Mouse (Mus musculus) stomach, postnatal 0 days (tissue): ENCODE data around the gene Kbtbd8. TPM values are rescaled to one million over a fixed set of nuclear protein-coding genes. Genes with fewer than 3 reads are reported as not detected.

Source experiments
- ATAC-seq: fragments of 200-750 bp; cut with Nextera tagmentation; 2 replicates; pipeline ENCODE4 v1.8.0; 2017; ENCODE audit not compliant: low FRiP score, low TSS enrichment
- DNase-seq: peaks from one replicate; pipeline ENCODE4 v3.0.0-alpha.2; 2016; ENCODE audit warnings: low spot score
- H3K27ac ChIP-seq: fragments of 300-500 bp; sonication (generic); replicated peaks from 2 replicates; pipeline ENCODE4 v1.5.1; 2014; ENCODE audit warnings: mild to moderate bottlenecking, control low read depth
- H3K27me3 ChIP-seq: fragments of 300-500 bp; sonication (generic); 2 replicates; pipeline ENCODE4 v1.6.1; 2014; ENCODE audit warnings: low read length; ENCODE audit not compliant: control insufficient read depth, insufficient read depth
- H3K36me3 ChIP-seq: fragments of 300-500 bp; sonication (generic); 2 replicates; pipeline ENCODE4 v1.6.1; 2014; ENCODE audit warnings: low read length, mixed read lengths; ENCODE audit not compliant: control insufficient read depth, insufficient read depth
- H3K4me1 ChIP-seq: fragments of 300-500 bp; sonication (generic); replicated peaks from 2 replicates; pipeline ENCODE4 v1.6.1; 2014; ENCODE audit warnings: antibody characterized with exemption; ENCODE audit not compliant: control insufficient read depth, insufficient read depth
- H3K4me2 ChIP-seq: fragments of 300-500 bp; sonication (generic); replicated peaks from 2 replicates; pipeline ENCODE4 v1.6.1; 2014; ENCODE audit warnings: low read depth, mild to moderate bottlenecking, control low read depth, moderate library complexity
- H3K4me3 ChIP-seq: fragments of 300-500 bp; sonication (generic); 2 replicates; pipeline ENCODE4 v1.5.1; 2014; ENCODE audit warnings: low read depth, low read length, control low read depth
- H3K9ac ChIP-seq: fragments of 300-500 bp; sonication (generic); 2 replicates; pipeline ENCODE4 v1.6.1; 2014; ENCODE audit warnings: mild to moderate bottlenecking, low read length, control low read depth, mixed read lengths
- H3K9me3 ChIP-seq: fragments of 300-500 bp; sonication (generic); 2 replicates; pipeline ENCODE4 v1.6.1; 2016; ENCODE audit warnings: low read length; ENCODE audit not compliant: control insufficient read depth
- CTCF ChIP-seq: IDR thresholded peaks from 2 replicates; pipeline ENCODE4 v1.5.1; 2016; ENCODE audit warnings: antibody characterized with exemption, low read depth, mild to moderate bottlenecking, moderate library complexity
- EP300 ChIP-seq: optimal IDR thresholded peaks from 2 replicates; pipeline ENCODE3; 2016; ENCODE audit warnings: antibody characterized with exemption
- WGBS: fragments of 180-500 bp; shearing (Covaris S2); extraction: QIAGEN DNeasy Blood & Tissue Kit; methylation state at CpG from one replicate; pipeline ENCODE4 v1.1.7; 2014; 5-methylcytosine and 5-hydroxymethylcytosine counted together
- polyA plus RNA-seq: library from polyadenylated mRNA; unstranded; fragments of >200 nt; fragmentation: Nextera tagmentation; extraction: Ambion mirVana; gene quantifications from 2 replicates; pipeline ENCODE4 v1.2.1, GENCODE M21; 2015

Gene Kbtbd8
- polyA plus RNA-seq, 1 experiment from 2014 or later: 1.8 TPM

DNA sequence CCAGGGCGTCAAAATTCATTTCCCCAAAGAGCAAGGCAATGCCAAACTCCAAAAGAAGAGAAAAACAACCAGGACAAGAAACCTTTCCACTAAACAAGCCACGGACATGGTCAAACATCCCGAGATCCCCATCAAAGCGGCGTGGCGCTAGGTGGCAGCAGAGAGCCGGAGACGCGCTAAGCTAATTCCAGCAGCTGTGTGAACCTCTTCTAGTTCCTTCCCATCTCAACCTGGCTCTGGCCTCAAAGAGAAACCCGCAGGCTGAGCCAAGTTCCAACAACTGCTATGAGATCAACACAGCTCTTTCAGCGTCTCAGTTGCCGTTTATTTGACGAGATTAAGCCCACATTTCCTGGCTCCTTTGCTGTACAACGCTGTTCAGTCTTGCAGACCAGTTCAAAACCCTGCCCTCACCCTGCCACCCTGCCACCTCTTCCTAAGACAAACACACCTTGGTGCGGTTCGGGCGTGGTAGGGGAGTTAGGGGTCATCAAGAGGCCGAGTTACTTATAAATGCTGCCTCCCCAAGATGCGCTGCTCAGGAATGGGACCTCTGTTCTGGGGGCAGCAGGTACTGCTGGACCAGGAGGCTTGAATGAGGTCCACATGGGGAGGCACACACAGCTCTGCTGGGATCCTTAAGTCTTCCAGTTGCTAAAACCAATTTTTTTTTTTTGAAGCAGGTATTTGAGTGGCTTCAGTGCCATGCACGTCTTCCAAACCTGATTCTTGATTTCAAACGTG, 18.5 kb upstream of the Kbtbd8 start:
- Histone ChIP-seq H3K4me2 (peak overlapping the region; percentile 25), H3K4me1 (no peaks in the 10 kb centered on the region), H3K27ac (no peak overlapping the region), H3K9ac (no peak overlapping the region), H3K9me3 (no peaks in the 10 kb centered on the region), H3K4me3 (no peak overlapping the region), H3K27me3 (no peaks in the 10 kb centered on the region), H3K36me3 (no peaks in the 10 kb centered on the region)
- DNase-seq (peak; percentile 90), ATAC-seq (peak; percentile 71; the same call in 1 of the 2 replicates)
- peak; percentile 97 for TF ChIP-seq CTCF
- TF ChIP-seq EP300: no peak
- 10% methylated on average over 21 of the region's 21 CpGs for WGBS

DNA sequence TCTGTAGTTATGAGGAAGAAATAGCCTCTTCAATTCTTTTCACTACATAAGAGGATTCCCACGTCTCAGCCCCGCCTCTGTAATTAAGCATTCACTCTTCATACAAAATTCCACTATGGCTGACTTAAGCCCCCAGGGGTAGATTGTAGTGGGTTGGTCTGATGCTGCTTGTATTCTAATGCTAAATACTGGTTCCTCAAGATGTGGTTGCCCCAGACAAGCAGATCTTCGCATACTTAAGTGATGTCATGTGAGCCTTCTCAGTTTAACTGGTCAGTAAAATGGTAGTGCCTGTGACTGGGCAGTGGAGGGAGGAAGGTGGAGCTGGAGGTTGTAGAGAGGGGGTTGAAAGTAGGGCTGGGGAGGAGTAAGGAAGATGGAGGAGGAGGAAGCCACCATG, 13.3 kb upstream of the Kbtbd8 start:
- H3K4me1 ChIP-seq: no peaks in the 10 kb centered on the region
- H3K27ac ChIP-seq: no peak overlapping the region
- no peaks in the 10 kb centered on the region for H3K9me3 ChIP-seq
- no peak overlapping the region for H3K4me3 ChIP-seq
- no peak overlapping the region for H3K9ac ChIP-seq
- WGBS: 61% methylated on average over 3 of the region's 3 CpGs
- no peak overlapping the region for H3K4me2 ChIP-seq
- no peak for ATAC-seq
- no peaks in the 10 kb centered on the region for H3K36me3 ChIP-seq
- no peaks in the 10 kb centered on the region for H3K27me3 ChIP-seq
- DNase-seq: no peak
- no peak for TF ChIP-seq CTCF
- TF ChIP-seq EP300: no peak

DNA sequence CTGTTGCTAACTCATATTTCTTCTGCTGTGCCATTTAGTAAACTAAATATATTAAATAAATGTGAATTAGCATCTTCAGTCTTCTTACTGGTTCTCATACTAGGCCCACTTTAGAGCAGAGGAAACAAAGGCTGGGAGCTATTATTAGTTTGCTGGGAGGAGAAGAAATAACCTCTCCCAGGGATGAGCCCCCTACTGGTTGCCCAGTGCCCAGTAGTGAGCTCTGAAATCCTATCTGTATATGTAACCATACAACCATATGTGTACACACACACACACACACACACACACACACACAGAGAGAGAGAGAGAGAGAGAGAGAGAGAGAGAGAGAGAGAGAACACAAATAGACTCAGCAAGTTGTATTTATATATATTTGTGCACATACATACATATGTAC, 8.6 kb upstream of the Kbtbd8 start:
- Histone ChIP-seq H3K27me3 (no peaks in the 10 kb centered on the region), H3K4me3 (no peak overlapping the region), H3K9ac (no peak overlapping the region), H3K4me1 (no peaks in the 10 kb centered on the region), H3K4me2 (no peak overlapping the region), H3K9me3 (no peaks in the 10 kb centered on the region), H3K27ac (no peak overlapping the region), H3K36me3 (no peaks in the 10 kb centered on the region)
- DNase-seq (no peak), ATAC-seq (no peak)
- TF ChIP-seq EP300 (no peak), CTCF (peak; percentile 26; the same call in 1 of the 2 replicates)

DNA sequence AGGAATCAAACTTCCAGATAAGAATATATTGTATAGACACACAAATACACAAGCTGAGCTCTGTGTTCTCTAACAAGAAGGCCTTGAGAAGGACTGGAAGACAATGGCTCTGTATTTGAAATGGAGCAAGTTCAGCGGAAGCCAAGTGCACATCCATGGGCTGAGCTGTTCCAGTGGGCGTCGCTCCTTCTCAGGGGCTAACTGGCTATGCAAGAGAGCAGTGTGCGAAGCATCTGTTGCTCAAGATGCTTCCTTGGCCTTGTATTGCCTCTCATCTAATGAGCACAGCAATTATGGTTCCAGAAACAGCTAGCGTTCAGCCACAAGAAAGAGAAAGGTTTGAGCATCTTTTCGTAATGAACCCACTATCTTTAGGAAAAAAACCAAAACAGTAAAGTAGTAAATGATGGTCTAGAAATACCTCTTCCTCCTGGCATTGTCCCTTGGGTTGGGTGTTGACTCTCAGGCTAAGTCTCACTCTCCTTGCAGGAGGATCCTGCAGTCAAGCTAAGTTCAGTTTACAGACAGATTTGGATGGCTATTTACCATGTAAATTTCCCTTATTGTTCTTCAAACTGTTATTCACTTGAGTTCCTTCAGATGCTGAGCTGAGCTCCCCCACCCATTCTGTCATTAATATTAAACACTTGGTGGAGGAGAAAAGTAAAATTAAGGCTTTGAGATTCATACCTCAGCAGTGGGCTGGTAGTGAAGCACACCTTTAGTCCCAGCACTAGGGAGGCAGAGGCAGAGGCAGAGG, 7.2 kb upstream of the Kbtbd8 start:
- Histone ChIP-seq H3K36me3 (no peaks in the 10 kb centered on the region), H3K27me3 (no peaks in the 10 kb centered on the region), H3K27ac (no peak overlapping the region), H3K9ac (no peak overlapping the region), H3K4me2 (no peak overlapping the region), H3K4me3 (no peak overlapping the region), H3K4me1 (no peaks in the 10 kb centered on the region), H3K9me3 (no peaks in the 10 kb centered on the region)
- no peak for ATAC-seq
- TF ChIP-seq EP300: no peak
- no peak for TF ChIP-seq CTCF
- no peak for DNase-seq
- 88% methylated on average over 6 of the region's 6 CpGs for WGBS

DNA sequence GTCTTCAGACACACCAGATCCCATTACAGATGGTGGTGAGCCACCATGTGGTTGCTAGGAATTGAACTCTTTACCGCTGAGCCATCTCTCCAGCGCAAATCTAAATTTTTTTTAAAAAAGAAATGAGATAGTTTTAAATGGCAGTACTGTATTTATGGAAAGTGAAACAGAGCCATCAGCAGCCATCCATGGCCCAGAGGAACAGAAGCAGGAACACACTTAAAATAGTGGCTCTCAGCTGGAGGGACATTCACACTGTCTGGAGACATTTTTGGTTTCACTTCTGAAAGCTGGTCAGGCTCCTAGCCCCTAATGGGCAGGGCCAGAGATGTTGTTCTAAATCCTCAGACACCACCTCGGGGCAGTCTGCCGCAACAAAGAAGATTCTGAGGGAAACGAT, 5.0 kb upstream of the Kbtbd8 start:
- no peak for TF ChIP-seq EP300
- no peak for TF ChIP-seq CTCF
- no peak overlapping the region for H3K4me3 ChIP-seq
- no peak overlapping the region for H3K9ac ChIP-seq
- no peaks in the 10 kb centered on the region for H3K9me3 ChIP-seq
- no peak overlapping the region for H3K27ac ChIP-seq
- ATAC-seq (no peak), DNase-seq (no peak)
- H3K27me3 ChIP-seq: no peaks in the 10 kb centered on the region
- H3K36me3 ChIP-seq: no peaks in the 10 kb centered on the region
- 54% methylated on average over 5 of the region's 5 CpGs for WGBS
- no peaks in the 10 kb centered on the region for H3K4me1 ChIP-seq
- no peak overlapping the region for H3K4me2 ChIP-seq

DNA sequence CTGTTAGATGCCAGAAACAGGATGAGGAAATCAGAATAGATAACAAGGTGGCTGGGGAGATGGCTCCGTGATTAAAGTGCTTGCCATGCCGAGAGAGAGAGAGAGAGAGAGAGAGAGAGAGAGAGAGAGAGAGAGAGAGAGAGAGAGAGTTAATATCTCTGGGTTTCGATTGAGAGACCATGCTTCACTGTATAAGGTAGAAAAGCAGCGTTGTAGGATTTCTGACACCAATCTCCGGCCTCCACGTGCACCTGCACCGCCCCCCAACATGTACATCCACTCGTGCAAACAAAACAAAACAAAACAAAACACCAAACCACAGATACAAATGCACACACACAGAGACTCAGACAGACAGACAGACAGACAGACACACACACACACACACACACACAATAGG, 527 bp upstream of the Kbtbd8 start:
- Histone ChIP-seq H3K36me3 (no peaks in the 10 kb centered on the region), H3K9ac (no peak overlapping the region), H3K27ac (no peak overlapping the region), H3K4me1 (0 out of 2 replicates have a peak, but pooled peaks cover 3% of the 10 kb centered on the region), H3K27me3 (no peaks in the 10 kb centered on the region), H3K4me2 (no peak overlapping the region; the same call in 1 of the 2 replicates), H3K4me3 (no peak overlapping the region), H3K9me3 (no peaks in the 10 kb centered on the region)
- no peak for DNase-seq
- ATAC-seq: no peak
- TF ChIP-seq CTCF: no peak
- TF ChIP-seq EP300: no peak
- 65% methylated on average over 8 of the region's 8 CpGs for WGBS
